Mouse (Mus musculus): Measurements from ENCODE around the gene Trmu. TPM values are rescaled to one million over a fixed set of nuclear protein-coding genes. Genes with fewer than 3 reads are reported as not detected.

Gene Trmu
- polyA plus RNA-seq, 1 experiment from 2014 or later, result 51.9 TPM

GRCm38 (mm10) chr15:85928161-85928560 lies 49.0 kb downstream of the Trmu start:
- ATAC-seq (ENCODE audit: low FRiP score), result no peak
- H3K36me3 ChIP-seq, result no peaks in the 10 kb centered on the region
- no peak overlapping the region for H3K9ac ChIP-seq (replicated peaks)
- H3K9me3 ChIP-seq (replicated peaks), result no peaks in the 10 kb centered on the region
- no peaks in the 10 kb centered on the region for H3K4me1 ChIP-seq
- no peak overlapping the region for H3K4me2 ChIP-seq
- no peaks in the 10 kb centered on the region for H3K27me3 ChIP-seq (replicated peaks)
- H3K4me3 ChIP-seq (replicated peaks), result no peak overlapping the region
- H3K27ac ChIP-seq (replicated peaks), result no peak overlapping the region
- WGBS, result 93% methylated on average over 12 of the region's 12 CpGs

GRCm38 (mm10) chr15:85935627-85936049 lies 56.5 kb downstream of the Trmu start:
- WGBS, result 38% methylated on average over 5 of the region's 5 CpGs
- H3K36me3 ChIP-seq, result no peaks in the 10 kb centered on the region
- H3K4me3 ChIP-seq (replicated peaks), result no peak overlapping the region
- no peak for ATAC-seq (ENCODE audit: low FRiP score)
- no peak overlapping the region for H3K9ac ChIP-seq (replicated peaks)
- no peaks in the 10 kb centered on the region for H3K27me3 ChIP-seq (replicated peaks)
- no peak overlapping the region for H3K4me2 ChIP-seq
- H3K4me1 ChIP-seq, result no peaks in the 10 kb centered on the region
- H3K27ac ChIP-seq (replicated peaks), result no peak overlapping the region
- no peaks in the 10 kb centered on the region for H3K9me3 ChIP-seq (replicated peaks)

Other genes starting within 250 kb of the Trmu start
- 1.5 and 2.0 TPM in 2 replicates for gene Ppara, start 144.3 kb upstream of the Trmu start, polyA plus RNA-seq (2015; fragmentation: Nextera tagmentation; extraction: Ambion mirVana)
- gene Cdpf1, start 67.6 kb upstream of the Trmu start, polyA plus RNA-seq (2015; fragmentation: Nextera tagmentation; extraction: Ambion mirVana), result 22.3 and 25.7 TPM in 2 replicates
- 0.06 and 0.17 TPM in 2 replicates for gene Pkdrej, start 57.6 kb upstream of the Trmu start, polyA plus RNA-seq (2015; fragmentation: Nextera tagmentation; extraction: Ambion mirVana)
- 3.8 and 6.5 TPM in 2 replicates for gene Ttc38, start 47.0 kb upstream of the Trmu start, polyA plus RNA-seq (2015; fragmentation: Nextera tagmentation; extraction: Ambion mirVana)
- 3.5 and 8.4 TPM in 2 replicates for gene Gtse1, start 19.6 kb upstream of the Trmu start, polyA plus RNA-seq (2015; fragmentation: Nextera tagmentation; extraction: Ambion mirVana)
- gene Celsr1, start 154.5 kb downstream of the Trmu start, polyA plus RNA-seq (2015; fragmentation: Nextera tagmentation; extraction: Ambion mirVana), result 0.88 and 1.4 TPM in 2 replicates
- 25.4 and 25.8 TPM in 2 replicates for gene Gramd4, start 178.4 kb downstream of the Trmu start, polyA plus RNA-seq (2015; fragmentation: Nextera tagmentation; extraction: Ambion mirVana)